Mouse (Mus musculus) stomach, postnatal 0 days (tissue): ENCODE measurements around the gene Nenf.

Experiments used
- CTCF ChIP-seq: IDR thresholded peaks from 2 replicates; pipeline ENCODE4 v1.5.1; 2016; ENCODE audit warnings: antibody characterized with exemption, low read depth, mild to moderate bottlenecking, moderate library complexity
- EP300 ChIP-seq: optimal IDR thresholded peaks from 2 replicates; pipeline ENCODE3; 2016; ENCODE audit warnings: antibody characterized with exemption

DNA sequence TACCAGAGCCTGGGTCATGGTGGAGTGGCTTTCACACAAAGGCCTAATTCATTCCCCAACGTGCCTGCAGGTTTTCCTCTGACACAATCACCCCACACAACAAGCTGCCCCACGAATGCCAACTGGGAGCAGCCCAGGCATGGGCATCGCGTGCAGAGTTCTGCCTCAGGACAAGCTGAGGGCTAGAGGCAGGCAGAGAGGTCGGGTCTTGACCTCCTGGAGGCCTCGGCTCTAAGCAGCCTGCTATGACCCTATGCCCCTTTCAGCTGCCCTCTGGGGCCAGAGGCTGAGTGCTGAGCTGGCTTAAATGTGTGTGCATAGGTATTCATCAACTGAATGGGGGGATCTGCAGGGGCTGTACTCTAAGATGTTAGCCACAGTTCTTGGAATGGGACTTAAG lies 56.1 kb downstream of the Nenf start:
- TF ChIP-seq CTCF: no peak
- TF ChIP-seq EP300: no peak
